Mouse (Mus musculus) embryonic fibroblast, embryonic 13.5 days (primary cell): ENCODE measurements around the gene Lhx2.

ENCODE experiments used
- CTCF ChIP-seq: IDR thresholded peaks from 2 replicates; pipeline ENCODE4 v1.5.1; 2011; ENCODE audit warnings: mild to moderate bottlenecking, control low read depth, low read length, moderate library complexity, borderline replicate concordance; ENCODE audit not compliant: insufficient read depth
- POLR2A ChIP-seq: IDR thresholded peaks from 2 replicates; pipeline ENCODE4 v1.6.1; 2011; ENCODE audit warnings: low read depth, mild to moderate bottlenecking, control low read depth, low read length, moderate library complexity

- TF ChIP-seq POLR2A (no peak), CTCF (no peak)
Measured at GRCm38 (mm10) chr2:38367023-38367422, 27.9 kb downstream of the Lhx2 start.
